Mouse (Mus musculus): ENCODE data around the gene Slc9b2. TPM values are rescaled to one million over a fixed set of nuclear protein-coding genes. Genes with fewer than 3 reads are reported as not detected.

The Slc9b2 gene
- polyA plus RNA-seq, 1 experiment from 2014 or later, result 1.1 TPM

DNA sequence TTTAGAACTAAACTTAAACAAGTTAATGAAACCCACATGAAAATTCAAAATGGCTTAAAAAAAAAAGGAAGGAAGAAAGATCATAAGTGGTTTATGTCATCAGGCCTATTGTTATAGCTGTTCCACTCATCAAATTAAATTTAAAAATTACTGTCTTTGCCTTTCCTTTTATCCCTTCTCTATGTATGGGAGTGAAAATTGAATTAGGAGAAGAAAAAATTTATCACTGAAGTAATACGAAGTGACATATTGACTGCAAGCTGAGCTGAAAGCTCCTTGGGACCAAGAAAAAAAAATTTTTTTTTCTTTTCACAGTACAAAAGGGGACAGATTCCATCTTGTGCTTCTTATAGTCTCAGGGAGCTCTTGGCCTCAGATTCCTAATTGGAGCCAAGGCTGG, 11.9 kb upstream of the Slc9b2 start:
- Histone ChIP-seq H3K4me3 (ENCODE audit: low read depth, low read length) (no peak overlapping the region), H3K27ac (ENCODE audit: low read depth, low read length) (no peak overlapping the region), H3K9ac (ENCODE audit: low read depth, low read length) (no peak overlapping the region), H3K9me3 (replicated peaks; ENCODE audit: control insufficient read depth, low read length) (no peaks in the 10 kb centered on the region), H3K36me3 (ENCODE audit: control insufficient read depth, insufficient read depth, low read length) (no peaks in the 10 kb centered on the region), H3K4me1 (ENCODE audit: control insufficient read depth, insufficient read depth, low read length) (no peaks in the 10 kb centered on the region), H3K4me2 (no peak overlapping the region), H3K27me3 (ENCODE audit: control insufficient read depth, insufficient read depth, low read length) (no peaks in the 10 kb centered on the region)
- WGBS (ENCODE audit: insufficient replicate concordance), result 94% methylated on average over 1 of the region's 1 CpGs
- no peak for ATAC-seq (replicated peaks; ENCODE audit: insufficient number of reproducible peaks, low FRiP score, low TSS enrichment)

DNA sequence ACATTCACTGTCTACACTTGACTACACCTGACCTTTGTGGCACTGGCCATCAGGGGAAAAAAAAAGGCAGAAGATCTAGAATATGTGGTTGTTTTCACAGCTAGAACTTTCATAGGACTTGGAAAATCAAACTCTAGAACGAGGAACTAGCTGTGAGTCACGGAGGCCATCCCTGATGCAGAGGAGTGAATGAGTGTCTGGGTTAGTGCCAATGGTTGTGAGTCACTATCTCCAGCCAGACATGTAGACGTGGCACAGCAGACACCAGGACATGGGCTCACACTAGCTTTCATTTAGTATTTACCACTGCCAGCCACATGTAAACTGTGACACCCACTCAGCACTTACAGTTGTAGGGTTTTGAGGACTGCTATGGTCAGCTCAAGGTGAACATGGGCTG, 8.9 kb upstream of the Slc9b2 start:
- H3K4me3 ChIP-seq (ENCODE audit: low read depth, low read length), result no peak overlapping the region
- no peaks in the 10 kb centered on the region for H3K4me1 ChIP-seq (ENCODE audit: control insufficient read depth, insufficient read depth, low read length)
- 72% methylated on average over 3 of the region's 3 CpGs for WGBS (ENCODE audit: insufficient replicate concordance)
- no peaks in the 10 kb centered on the region for H3K9me3 ChIP-seq (replicated peaks; ENCODE audit: control insufficient read depth, low read length)
- H3K27me3 ChIP-seq (ENCODE audit: control insufficient read depth, insufficient read depth, low read length), result no peaks in the 10 kb centered on the region
- H3K36me3 ChIP-seq (ENCODE audit: control insufficient read depth, insufficient read depth, low read length), result no peaks in the 10 kb centered on the region
- H3K9ac ChIP-seq (ENCODE audit: low read depth, low read length), result no peak overlapping the region
- no peak for ATAC-seq (replicated peaks; ENCODE audit: insufficient number of reproducible peaks, low FRiP score, low TSS enrichment)
- no peak overlapping the region for H3K27ac ChIP-seq (ENCODE audit: low read depth, low read length)
- no peak overlapping the region for H3K4me2 ChIP-seq

DNA sequence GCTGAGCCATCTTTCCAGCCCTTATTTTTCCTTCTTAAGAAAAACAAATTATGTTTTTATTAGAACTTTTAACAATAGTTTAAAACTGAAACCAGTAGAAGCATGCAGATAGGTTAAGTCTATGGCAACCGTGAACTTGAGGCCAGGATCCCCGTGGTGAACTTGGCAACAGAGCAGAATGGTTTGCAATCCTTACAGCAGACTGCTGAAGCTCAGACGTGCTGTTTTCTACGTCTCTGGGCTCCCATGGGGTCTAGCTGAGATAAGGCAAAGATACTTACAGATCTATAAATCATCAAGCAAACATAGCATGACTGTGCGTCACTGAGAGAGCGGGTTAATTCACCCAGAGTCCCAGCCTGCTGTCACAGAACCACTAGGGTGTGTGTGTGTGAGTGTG, 7.4 kb upstream of the Slc9b2 start:
- no peak overlapping the region for H3K27ac ChIP-seq (ENCODE audit: low read depth, low read length)
- H3K9me3 ChIP-seq (replicated peaks; ENCODE audit: control insufficient read depth, low read length), result no peaks in the 10 kb centered on the region
- H3K4me1 ChIP-seq (ENCODE audit: control insufficient read depth, insufficient read depth, low read length), result no peaks in the 10 kb centered on the region
- WGBS (ENCODE audit: insufficient replicate concordance), result 62% methylated on average over 6 of the region's 6 CpGs
- ATAC-seq (replicated peaks; ENCODE audit: insufficient number of reproducible peaks, low FRiP score, low TSS enrichment), result no peak
- H3K27me3 ChIP-seq (ENCODE audit: control insufficient read depth, insufficient read depth, low read length), result no peaks in the 10 kb centered on the region
- H3K4me2 ChIP-seq, result no peak overlapping the region
- no peak overlapping the region for H3K4me3 ChIP-seq (ENCODE audit: low read depth, low read length)
- H3K9ac ChIP-seq (ENCODE audit: low read depth, low read length), result no peak overlapping the region
- H3K36me3 ChIP-seq (ENCODE audit: control insufficient read depth, insufficient read depth, low read length), result no peaks in the 10 kb centered on the region

DNA sequence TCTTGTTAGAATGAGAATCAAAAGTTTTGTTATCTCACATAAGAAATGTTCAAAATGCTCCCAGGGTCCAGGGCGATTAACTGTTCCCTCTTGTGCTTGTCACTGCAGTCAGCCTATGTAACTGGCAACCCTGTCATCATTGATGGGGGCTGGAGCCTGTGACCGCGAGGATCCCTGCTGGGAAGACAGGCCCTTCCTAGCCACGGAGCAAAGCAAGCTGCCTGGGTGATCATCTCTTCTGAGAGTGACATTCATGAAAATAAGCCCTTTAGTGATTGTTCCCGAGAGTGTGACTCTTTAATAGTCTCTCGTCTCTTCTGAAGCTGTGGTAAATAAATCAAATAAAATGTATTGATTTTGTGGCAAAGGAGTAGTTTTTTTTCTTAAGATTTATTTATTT, 3.4 kb upstream of the Slc9b2 start:
- ATAC-seq (replicated peaks; ENCODE audit: insufficient number of reproducible peaks, low FRiP score, low TSS enrichment), result no peak
- H3K27me3 ChIP-seq (ENCODE audit: control insufficient read depth, insufficient read depth, low read length), result no peaks in the 10 kb centered on the region
- H3K4me1 ChIP-seq (ENCODE audit: control insufficient read depth, insufficient read depth, low read length), result peaks cover 5% of the 10 kb centered on the region; the same call in 1 of the 2 replicates
- no peak overlapping the region for H3K9ac ChIP-seq (ENCODE audit: low read depth, low read length)
- H3K4me3 ChIP-seq (ENCODE audit: low read depth, low read length), result no peak overlapping the region
- H3K9me3 ChIP-seq (replicated peaks; ENCODE audit: control insufficient read depth, low read length), result no peaks in the 10 kb centered on the region
- no peak overlapping the region for H3K4me2 ChIP-seq
- WGBS (ENCODE audit: insufficient replicate concordance), result 31% methylated on average over 6 of the region's 6 CpGs
- H3K36me3 ChIP-seq (ENCODE audit: control insufficient read depth, insufficient read depth, low read length), result no peaks in the 10 kb centered on the region
- no peak overlapping the region for H3K27ac ChIP-seq (ENCODE audit: low read depth, low read length)

DNA sequence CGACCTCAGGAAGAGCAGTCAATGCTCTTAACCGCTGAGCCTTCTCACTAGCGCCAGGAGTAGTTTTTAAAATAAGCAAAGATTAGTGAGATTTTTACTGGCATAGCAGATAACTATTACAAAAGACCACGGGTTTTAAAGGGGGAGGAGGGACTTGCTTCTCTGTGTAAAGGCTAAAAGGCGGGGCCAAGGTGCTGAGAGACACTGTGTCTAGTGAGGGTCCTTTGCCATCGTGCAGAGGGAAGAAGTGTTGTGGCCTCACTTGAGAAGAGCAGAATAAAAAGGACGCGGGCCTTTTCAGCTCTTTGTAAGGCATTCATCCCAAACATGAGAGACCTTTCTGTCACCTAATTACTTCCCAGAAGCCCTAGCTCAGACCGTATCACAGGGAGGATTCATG, 2.9 kb upstream of the Slc9b2 start:
- Histone ChIP-seq H3K27me3 (ENCODE audit: control insufficient read depth, insufficient read depth, low read length) (no peaks in the 10 kb centered on the region), H3K4me3 (ENCODE audit: low read depth, low read length) (no peak overlapping the region), H3K4me1 (ENCODE audit: control insufficient read depth, insufficient read depth, low read length) (peaks cover 5% of the 10 kb centered on the region; the same call in 1 of the 2 replicates), H3K4me2 (no peak overlapping the region), H3K9me3 (replicated peaks; ENCODE audit: control insufficient read depth, low read length) (no peaks in the 10 kb centered on the region), H3K36me3 (ENCODE audit: control insufficient read depth, insufficient read depth, low read length) (no peaks in the 10 kb centered on the region), H3K9ac (ENCODE audit: low read depth, low read length) (no peak overlapping the region), H3K27ac (ENCODE audit: low read depth, low read length) (no peak overlapping the region)
- no peak for ATAC-seq (replicated peaks; ENCODE audit: insufficient number of reproducible peaks, low FRiP score, low TSS enrichment)
- 39% methylated on average over 9 of the region's 9 CpGs for WGBS (ENCODE audit: insufficient replicate concordance)

DNA sequence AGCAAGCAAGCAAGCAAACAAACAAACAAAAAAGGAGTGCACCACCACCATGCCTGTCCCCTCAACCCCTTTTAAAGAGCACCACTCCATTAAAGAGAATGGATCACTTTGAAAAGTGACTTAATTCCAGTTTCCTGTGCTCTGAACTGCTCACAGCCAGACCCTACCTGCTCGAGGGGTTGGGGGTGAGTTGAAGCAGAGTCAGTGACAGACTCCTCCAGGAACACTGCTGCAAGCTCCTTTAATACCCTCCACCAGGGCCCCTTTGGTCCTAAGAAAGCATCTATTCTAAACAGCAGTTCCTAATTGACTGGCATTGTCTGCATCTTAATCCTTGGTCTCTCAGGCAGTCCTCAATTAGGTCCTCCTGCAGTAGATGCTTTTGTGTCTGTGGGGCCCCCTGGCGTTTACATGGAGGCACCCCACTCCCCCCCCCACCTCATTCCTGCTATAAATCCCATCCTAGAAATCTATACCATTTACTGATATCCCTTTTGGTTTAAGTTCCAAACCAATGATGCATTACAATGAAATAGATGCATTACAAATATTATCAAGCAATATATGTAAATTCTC, 5.5 kb downstream of the Slc9b2 start:
- Histone ChIP-seq H3K4me1 (ENCODE audit: control insufficient read depth, insufficient read depth, low read length) (no peaks in the 10 kb centered on the region), H3K27ac (ENCODE audit: low read depth, low read length) (no peak overlapping the region), H3K4me2 (no peak overlapping the region), H3K9ac (ENCODE audit: low read depth, low read length) (no peak overlapping the region), H3K4me3 (ENCODE audit: low read depth, low read length) (no peak overlapping the region), H3K27me3 (ENCODE audit: control insufficient read depth, insufficient read depth, low read length) (no peaks in the 10 kb centered on the region), H3K36me3 (ENCODE audit: control insufficient read depth, insufficient read depth, low read length) (no peaks in the 10 kb centered on the region), H3K9me3 (replicated peaks; ENCODE audit: control insufficient read depth, low read length) (no peaks in the 10 kb centered on the region)
- whole genome bisulfite sequencing (ENCODE audit: insufficient replicate concordance), result 40% methylated on average over 2 of the region's 2 CpGs
- no peak for ATAC-seq (replicated peaks; ENCODE audit: insufficient number of reproducible peaks, low FRiP score, low TSS enrichment)

DNA sequence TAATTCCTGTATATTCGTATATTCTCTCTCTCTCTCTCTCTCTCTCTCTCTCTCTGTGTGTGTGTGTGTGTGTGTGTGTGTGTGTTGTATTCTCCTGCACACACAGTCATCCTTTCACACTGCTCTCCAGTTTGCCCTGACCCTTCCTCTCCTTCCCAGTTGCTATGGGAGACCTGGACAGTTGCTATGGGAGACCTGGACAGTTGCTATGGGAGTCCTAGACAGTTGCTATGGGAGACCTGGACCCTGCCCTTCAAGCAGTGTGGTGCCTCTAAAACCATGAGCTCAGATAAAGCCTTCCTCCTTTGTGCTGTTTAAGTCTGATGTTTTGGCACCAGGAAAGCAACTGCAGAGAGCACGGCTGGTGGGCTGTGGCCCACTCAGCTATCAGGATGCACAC, 6.2 kb downstream of the Slc9b2 start:
- no peaks in the 10 kb centered on the region for H3K4me1 ChIP-seq (ENCODE audit: control insufficient read depth, insufficient read depth, low read length)
- ATAC-seq (replicated peaks; ENCODE audit: insufficient number of reproducible peaks, low FRiP score, low TSS enrichment), result no peak
- H3K9ac ChIP-seq (ENCODE audit: low read depth, low read length), result no peak overlapping the region
- 70% methylated on average over 2 of the region's 2 CpGs for WGBS (ENCODE audit: insufficient replicate concordance)
- no peak overlapping the region for H3K4me3 ChIP-seq (ENCODE audit: low read depth, low read length)
- no peaks in the 10 kb centered on the region for H3K27me3 ChIP-seq (ENCODE audit: control insufficient read depth, insufficient read depth, low read length)
- H3K27ac ChIP-seq (ENCODE audit: low read depth, low read length), result no peak overlapping the region
- no peaks in the 10 kb centered on the region for H3K36me3 ChIP-seq (ENCODE audit: control insufficient read depth, insufficient read depth, low read length)
- H3K9me3 ChIP-seq (replicated peaks; ENCODE audit: control insufficient read depth, low read length), result no peaks in the 10 kb centered on the region
- H3K4me2 ChIP-seq, result no peak overlapping the region

DNA sequence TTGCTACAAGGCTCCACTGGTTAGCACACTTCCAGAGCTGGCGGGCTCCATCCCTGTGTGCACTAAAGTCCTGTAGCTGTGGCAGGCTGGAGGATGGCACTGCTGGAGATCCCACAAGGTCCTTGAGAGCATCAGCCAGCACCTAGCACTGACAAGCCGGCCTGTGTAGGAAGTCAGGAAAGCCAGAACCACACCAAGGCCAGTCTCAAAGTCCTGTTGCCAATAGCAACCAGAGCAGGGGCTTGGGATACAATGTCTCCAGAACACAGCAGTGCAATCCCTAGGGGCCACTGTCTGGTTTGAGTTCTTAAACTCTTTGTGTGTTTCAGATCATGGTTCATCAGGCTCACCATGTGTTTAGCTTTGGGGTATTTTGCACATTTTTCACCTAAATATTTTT, 7.3 kb downstream of the Slc9b2 start:
- Histone ChIP-seq H3K4me2 (no peak overlapping the region), H3K4me1 (ENCODE audit: control insufficient read depth, insufficient read depth, low read length) (no peaks in the 10 kb centered on the region), H3K27ac (ENCODE audit: low read depth, low read length) (no peak overlapping the region), H3K36me3 (ENCODE audit: control insufficient read depth, insufficient read depth, low read length) (no peaks in the 10 kb centered on the region), H3K9ac (ENCODE audit: low read depth, low read length) (no peak overlapping the region), H3K27me3 (ENCODE audit: control insufficient read depth, insufficient read depth, low read length) (no peaks in the 10 kb centered on the region), H3K9me3 (replicated peaks; ENCODE audit: control insufficient read depth, low read length) (no peaks in the 10 kb centered on the region), H3K4me3 (ENCODE audit: low read depth, low read length) (no peak overlapping the region)
- no peak for ATAC-seq (replicated peaks; ENCODE audit: insufficient number of reproducible peaks, low FRiP score, low TSS enrichment)
- 46% methylated on average over 2 of the region's 2 CpGs for WGBS (ENCODE audit: insufficient replicate concordance)

DNA sequence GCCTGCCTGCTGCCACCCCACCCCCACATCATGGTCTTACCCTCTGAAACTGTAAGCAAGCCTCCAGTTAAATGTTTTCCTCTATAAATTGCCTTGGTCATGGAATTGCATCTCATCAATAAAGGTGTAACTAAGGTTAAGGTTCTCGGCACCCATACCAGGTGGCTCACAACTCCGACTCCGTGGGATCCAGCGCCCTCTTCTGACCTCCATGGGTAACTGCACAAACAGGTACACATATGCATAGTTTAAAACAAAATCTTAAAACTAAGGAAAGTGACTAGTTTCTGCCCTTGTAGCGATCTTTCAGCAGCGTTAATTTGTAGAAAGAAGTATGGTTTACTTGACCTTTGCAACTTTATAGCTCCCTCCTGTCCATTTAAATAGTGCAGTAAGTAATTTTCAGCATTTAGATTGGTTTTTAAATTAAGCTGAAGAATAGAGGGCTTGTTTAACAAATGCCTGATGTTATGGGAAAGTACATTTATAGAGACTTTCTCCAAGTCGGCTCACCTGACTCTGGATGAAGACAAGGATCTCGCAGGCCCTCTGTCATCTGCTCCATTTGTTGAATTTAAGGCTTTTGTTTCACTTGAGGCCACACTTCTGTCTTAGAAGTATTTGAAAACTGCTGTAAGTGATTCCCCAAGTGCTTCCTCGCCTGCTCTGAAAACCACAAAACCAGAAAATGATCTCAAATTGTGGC, 8.4 kb downstream of the Slc9b2 start:
- H3K4me3 ChIP-seq (ENCODE audit: low read depth, low read length), result no peak overlapping the region
- no peaks in the 10 kb centered on the region for H3K36me3 ChIP-seq (ENCODE audit: control insufficient read depth, insufficient read depth, low read length)
- H3K4me2 ChIP-seq, result no peak overlapping the region
- no peaks in the 10 kb centered on the region for H3K27me3 ChIP-seq (ENCODE audit: control insufficient read depth, insufficient read depth, low read length)
- 84% methylated on average over 9 of the region's 9 CpGs for WGBS (ENCODE audit: insufficient replicate concordance)
- no peak overlapping the region for H3K9ac ChIP-seq (ENCODE audit: low read depth, low read length)
- H3K27ac ChIP-seq (ENCODE audit: low read depth, low read length), result no peak overlapping the region
- no peaks in the 10 kb centered on the region for H3K9me3 ChIP-seq (replicated peaks; ENCODE audit: control insufficient read depth, low read length)
- H3K4me1 ChIP-seq (ENCODE audit: control insufficient read depth, insufficient read depth, low read length), result no peaks in the 10 kb centered on the region
- ATAC-seq (replicated peaks; ENCODE audit: insufficient number of reproducible peaks, low FRiP score, low TSS enrichment), result no peak
